Mouse (Mus musculus): ENCODE results near the gene Tmem80. TPM values are rescaled to one million over a fixed set of nuclear protein-coding genes. Genes with fewer than 3 reads are reported as not detected.
A peak's percentile ranks its signal among the peaks of the same experiment; 100 is the strongest.

Gene Tmem80
- polyA plus RNA-seq, 1 experiment = 32.4 TPM

- DNase-seq (ENCODE audit: low read depth in 1 of 2, low spot score in 2 of 2) = peak in 1 of 2 experiments; percentile 12
- Histone ChIP-seq H3K4me3 (ENCODE audit: extremely low read depth, insufficient read depth, insufficient read length) (no peak overlapping the region), H3K36me3 (ENCODE audit: control insufficient read depth, insufficient read depth, low read length) (peaks cover 20% of the 10 kb centered on the region), H3K27me3 (ENCODE audit: control insufficient read depth, insufficient read depth, low read length) (no peaks in the 10 kb centered on the region), H3K27ac (ENCODE audit: insufficient read depth, low read length) (peak overlapping the region; percentile 65), H3K4me1 (ENCODE audit: control insufficient read depth, insufficient read depth, insufficient read length) (peaks cover 3% of the 10 kb centered on the region; the same call in 1 of the 2 replicates)
- WGBS = 50% methylated on average over 1 of the region's 1 CpGs
- TF ChIP-seq POLR2A (IDR thresholded peaks at IDR 0.05; ENCODE audit: low read depth, low read length) (no peak), CTCF (IDR thresholded peaks at IDR 0.05; ENCODE audit: extremely low read depth, insufficient read depth, insufficient read length, insufficient replicate concordance) (no peak)
These were observed 24.8 kb upstream of the Tmem80 start for GRCm38 (mm10) chr7:141302702-141303268.

- Histone ChIP-seq H3K4me1 (ENCODE audit: control insufficient read depth, insufficient read depth, insufficient read length) (peaks cover 3% of the 10 kb centered on the region; the same call in 1 of the 2 replicates), H3K27me3 (ENCODE audit: control insufficient read depth, insufficient read depth, low read length) (no peaks in the 10 kb centered on the region), H3K27ac (ENCODE audit: insufficient read depth, low read length) (no peak overlapping the region), H3K36me3 (ENCODE audit: control insufficient read depth, insufficient read depth, low read length) (peaks cover 23% of the 10 kb centered on the region), H3K4me3 (ENCODE audit: extremely low read depth, insufficient read depth, insufficient read length) (no peak overlapping the region)
- TF ChIP-seq POLR2A (IDR thresholded peaks at IDR 0.05; ENCODE audit: low read depth, low read length) = no peak
- TF ChIP-seq CTCF (IDR thresholded peaks at IDR 0.05; ENCODE audit: extremely low read depth, insufficient read depth, insufficient read length, insufficient replicate concordance) = no peak
- 98% methylated on average over 4 of the region's 4 CpGs for WGBS
- DNase-seq (ENCODE audit: low read depth in 1 of 2, low spot score in 2 of 2) = no peak
These were observed 23.0 kb upstream of the Tmem80 start for GRCm38 (mm10) chr7:141304537-141304936.

- no peak overlapping the region for H3K27ac ChIP-seq (ENCODE audit: insufficient read depth, low read length)
- H3K36me3 ChIP-seq (ENCODE audit: control insufficient read depth, insufficient read depth, low read length) = peaks cover 30% of the 10 kb centered on the region
- DNase-seq (ENCODE audit: low read depth in 1 of 2, low spot score in 2 of 2) = no peak
- 85% methylated on average over 2 of the region's 2 CpGs for WGBS
- no peaks in the 10 kb centered on the region for H3K4me1 ChIP-seq (ENCODE audit: control insufficient read depth, insufficient read depth, insufficient read length)
- TF ChIP-seq CTCF (IDR thresholded peaks at IDR 0.05; ENCODE audit: extremely low read depth, insufficient read depth, insufficient read length, insufficient replicate concordance) = no peak
- TF ChIP-seq POLR2A (IDR thresholded peaks at IDR 0.05; ENCODE audit: low read depth, low read length) = no peak
- no peaks in the 10 kb centered on the region for H3K27me3 ChIP-seq (ENCODE audit: control insufficient read depth, insufficient read depth, low read length)
- no peak overlapping the region for H3K4me3 ChIP-seq (ENCODE audit: extremely low read depth, insufficient read depth, insufficient read length)
These were observed 13.1 kb upstream of the Tmem80 start for GRCm38 (mm10) chr7:141314416-141314815.

GRCm38 (mm10) chr7:141315076-141315475 lies 12.5 kb upstream of the Tmem80 start:
- Histone ChIP-seq H3K4me3 (ENCODE audit: extremely low read depth, insufficient read depth, insufficient read length) (no peak overlapping the region), H3K36me3 (ENCODE audit: control insufficient read depth, insufficient read depth, low read length) (peaks cover 31% of the 10 kb centered on the region), H3K27me3 (ENCODE audit: control insufficient read depth, insufficient read depth, low read length) (no peaks in the 10 kb centered on the region), H3K4me1 (ENCODE audit: control insufficient read depth, insufficient read depth, insufficient read length) (no peaks in the 10 kb centered on the region), H3K27ac (ENCODE audit: insufficient read depth, low read length) (no peak overlapping the region)
- WGBS = 79% methylated on average over 8 of the region's 8 CpGs
- DNase-seq (ENCODE audit: low read depth in 1 of 2, low spot score in 2 of 2) = no peak
- TF ChIP-seq POLR2A (IDR thresholded peaks at IDR 0.05; ENCODE audit: low read depth, low read length) (no peak), CTCF (IDR thresholded peaks at IDR 0.05; ENCODE audit: extremely low read depth, insufficient read depth, insufficient read length, insufficient replicate concordance) (no peak)

GRCm38 (mm10) chr7:141315974-141316373 lies 11.6 kb upstream of the Tmem80 start:
- 72% methylated on average over 5 of the region's 5 CpGs for WGBS
- TF ChIP-seq CTCF (IDR thresholded peaks at IDR 0.05; ENCODE audit: extremely low read depth, insufficient read depth, insufficient read length, insufficient replicate concordance) (peak; percentile 49; the same call in 1 of the 2 replicates), POLR2A (IDR thresholded peaks at IDR 0.05; ENCODE audit: low read depth, low read length) (no peak)
- no peak overlapping the region for H3K27ac ChIP-seq (ENCODE audit: insufficient read depth, low read length)
- no peaks in the 10 kb centered on the region for H3K4me1 ChIP-seq (ENCODE audit: control insufficient read depth, insufficient read depth, insufficient read length)
- peaks cover 27% of the 10 kb centered on the region for H3K36me3 ChIP-seq (ENCODE audit: control insufficient read depth, insufficient read depth, low read length)
- no peaks in the 10 kb centered on the region for H3K27me3 ChIP-seq (ENCODE audit: control insufficient read depth, insufficient read depth, low read length)
- DNase-seq (ENCODE audit: low read depth in 1 of 2, low spot score in 2 of 2) = peak in 1 of 2 experiments; percentile 67
- H3K4me3 ChIP-seq (ENCODE audit: extremely low read depth, insufficient read depth, insufficient read length) = no peak overlapping the region

- H3K4me1 ChIP-seq (ENCODE audit: control insufficient read depth, insufficient read depth, insufficient read length) = no peaks in the 10 kb centered on the region
- DNase-seq (ENCODE audit: low read depth in 1 of 2, low spot score in 2 of 2) = no peak
- no peak overlapping the region for H3K4me3 ChIP-seq (ENCODE audit: extremely low read depth, insufficient read depth, insufficient read length)
- no peak overlapping the region for H3K27ac ChIP-seq (ENCODE audit: insufficient read depth, low read length)
- WGBS = 86% methylated on average over 1 of the region's 1 CpGs
- TF ChIP-seq CTCF (IDR thresholded peaks at IDR 0.05; ENCODE audit: extremely low read depth, insufficient read depth, insufficient read length, insufficient replicate concordance) (no peak), POLR2A (IDR thresholded peaks at IDR 0.05; ENCODE audit: low read depth, low read length) (no peak)
- H3K27me3 ChIP-seq (ENCODE audit: control insufficient read depth, insufficient read depth, low read length) = no peaks in the 10 kb centered on the region
- peaks cover 33% of the 10 kb centered on the region for H3K36me3 ChIP-seq (ENCODE audit: control insufficient read depth, insufficient read depth, low read length)
These were observed 9.9 kb upstream of the Tmem80 start for GRCm38 (mm10) chr7:141317619-141318132.

GRCm38 (mm10) chr7:141319446-141319845 lies 8.1 kb upstream of the Tmem80 start:
- no peak overlapping the region for H3K27ac ChIP-seq (ENCODE audit: insufficient read depth, low read length)
- no peak for DNase-seq (ENCODE audit: low read depth in 1 of 2, low spot score in 2 of 2)
- H3K36me3 ChIP-seq (ENCODE audit: control insufficient read depth, insufficient read depth, low read length) = peaks cover 27% of the 10 kb centered on the region
- H3K4me1 ChIP-seq (ENCODE audit: control insufficient read depth, insufficient read depth, insufficient read length) = no peaks in the 10 kb centered on the region
- TF ChIP-seq POLR2A (IDR thresholded peaks at IDR 0.05; ENCODE audit: low read depth, low read length) (no peak), CTCF (IDR thresholded peaks at IDR 0.05; ENCODE audit: extremely low read depth, insufficient read depth, insufficient read length, insufficient replicate concordance) (no peak)
- 84% methylated on average over 2 of the region's 2 CpGs for WGBS
- no peaks in the 10 kb centered on the region for H3K27me3 ChIP-seq (ENCODE audit: control insufficient read depth, insufficient read depth, low read length)
- no peak overlapping the region for H3K4me3 ChIP-seq (ENCODE audit: extremely low read depth, insufficient read depth, insufficient read length)
